Mouse (Mus musculus): ENCODE measurements around the gene Rerg. TPM values are rescaled to one million over a fixed set of nuclear protein-coding genes. Genes with fewer than 3 reads are reported as not detected.
"Not testable (repeated sequence)": the region's sequence is repeated elsewhere in the genome, so short reads cannot be mapped to it uniquely, and the experiment has no call there.

Rerg gene
- total RNA-seq, 2 experiments from 2014 or later, result 2.1 to 4.4 TPM

DNA sequence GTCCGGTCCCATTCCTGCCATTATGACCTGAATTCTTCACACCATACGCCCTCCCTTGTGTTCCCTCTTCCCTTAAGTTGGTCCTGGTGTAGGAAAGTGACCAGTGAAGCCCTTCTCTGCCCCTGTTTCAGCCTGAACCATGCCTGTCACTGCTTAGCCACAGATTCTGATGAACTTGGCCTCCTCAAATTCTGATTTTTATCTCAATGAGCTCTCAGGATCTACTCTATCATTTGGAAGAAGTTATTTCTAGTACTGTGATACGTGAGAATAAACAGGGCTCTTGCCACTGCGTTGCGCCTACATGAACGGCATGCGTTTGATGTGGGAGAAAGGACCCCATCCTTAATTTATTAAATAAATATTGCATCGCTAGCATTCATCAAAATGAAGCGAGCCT lies 117.3 kb downstream of the Rerg start:
- DNase-seq, result no peak
- intact Hi-C loops (cut with DNase I; ENCODE audit: low total_unique reads), result no loop called here

DNA sequence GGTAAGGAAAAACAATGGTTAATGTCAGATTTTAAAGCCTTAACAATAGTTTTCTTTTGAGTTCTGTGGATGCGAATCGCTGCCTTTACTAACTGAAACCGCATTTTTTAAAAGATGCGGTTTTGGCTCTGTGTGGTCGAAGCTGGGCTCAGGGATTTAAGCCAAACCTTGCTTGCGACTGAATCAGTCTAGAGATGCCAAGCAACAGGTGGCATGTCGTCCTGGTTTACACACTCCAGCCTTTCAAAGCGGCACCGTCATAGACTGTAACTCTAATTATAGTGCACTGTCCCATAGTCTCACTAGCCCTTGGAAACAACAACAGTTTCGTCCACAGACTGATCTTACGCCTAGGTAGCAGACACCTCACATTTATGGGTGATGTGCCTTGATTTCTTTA lies 123.3 kb downstream of the Rerg start:
- DNase-seq, result no peak
- intact Hi-C loops (cut with DNase I; ENCODE audit: low total_unique reads), result no loop called here

- intact Hi-C loops (cut with DNase I; ENCODE audit: low total_unique reads), result no loop called here
Observed at GRCm38 (mm10) chr6:137045011-137045504, 125.2 kb downstream of the Rerg start.

DNA sequence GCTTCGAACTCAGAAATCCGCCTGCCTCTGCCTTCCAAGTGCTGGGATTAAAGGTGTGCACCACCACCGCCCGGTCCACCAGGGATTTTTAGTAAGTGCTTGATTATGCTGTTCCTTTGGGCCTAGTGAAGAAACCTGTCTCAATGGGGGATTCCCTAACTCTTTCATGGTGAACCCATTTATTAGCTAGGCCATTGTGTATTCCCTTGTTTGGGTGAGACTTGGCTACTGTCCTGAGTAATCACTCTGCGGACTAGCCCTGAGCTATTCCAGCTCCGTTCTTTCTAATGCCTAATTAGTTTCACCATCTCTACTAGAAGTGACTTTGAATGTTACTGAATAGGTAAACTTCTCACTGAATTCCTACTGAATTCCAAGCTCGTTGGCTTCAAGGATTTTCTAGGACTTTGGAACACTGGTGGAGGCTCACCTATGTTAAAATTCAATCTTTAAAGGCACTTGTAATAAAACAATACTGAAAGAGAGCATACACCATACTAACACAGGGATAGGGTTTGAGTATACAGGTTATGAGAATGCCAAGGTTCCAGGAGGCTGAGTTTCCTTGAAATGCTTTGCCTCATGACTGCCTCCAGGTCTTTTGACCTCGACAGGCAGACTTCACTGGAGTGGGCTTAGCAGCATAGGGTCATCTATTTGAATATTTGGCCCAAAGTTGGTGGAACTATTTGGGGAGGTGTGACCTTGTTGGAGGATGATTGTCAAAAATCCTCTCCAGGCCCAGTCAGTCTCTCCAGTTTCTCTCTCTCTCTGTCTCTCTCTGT lies 134.5 kb downstream of the Rerg start:
- DNase-seq; intact Hi-C loops (cut with DNase I; ENCODE audit: low total_unique reads): not testable (repeated sequence)

More at GRCm38 (mm10) chr6:137045011-137045504, 125.2 kb downstream of the Rerg start:
- no peak for DNase-seq

- intact Hi-C loops (cut with DNase I; ENCODE audit: low total_unique reads), result no loop called here
- no peak for DNase-seq
Observed at GRCm38 (mm10) chr6:137030611-137031097, 139.6 kb downstream of the Rerg start.

GRCm38 (mm10) chr6:137029931-137030610 lies 140.2 kb downstream of the Rerg start:
- intact Hi-C loops (cut with DNase I; ENCODE audit: low total_unique reads), result no loop called here
- DNase-seq, result no peak

- intact Hi-C loops (cut with DNase I; ENCODE audit: low total_unique reads), result no loop called here
- DNase-seq, result peak; percentile 6
Observed at GRCm38 (mm10) chr6:137025461-137025860, 144.8 kb downstream of the Rerg start.

GRCm38 (mm10) chr6:137024541-137024940 lies 145.8 kb downstream of the Rerg start:
- intact Hi-C loops (cut with DNase I; ENCODE audit: low total_unique reads), result no loop called here
- DNase-seq, result no peak

GRCm38 (mm10) chr6:137017216-137017973 lies 152.9 kb downstream of the Rerg start:
- intact Hi-C loops (cut with DNase I; ENCODE audit: low total_unique reads), result no loop called here
- DNase-seq, result no peak

DNA sequence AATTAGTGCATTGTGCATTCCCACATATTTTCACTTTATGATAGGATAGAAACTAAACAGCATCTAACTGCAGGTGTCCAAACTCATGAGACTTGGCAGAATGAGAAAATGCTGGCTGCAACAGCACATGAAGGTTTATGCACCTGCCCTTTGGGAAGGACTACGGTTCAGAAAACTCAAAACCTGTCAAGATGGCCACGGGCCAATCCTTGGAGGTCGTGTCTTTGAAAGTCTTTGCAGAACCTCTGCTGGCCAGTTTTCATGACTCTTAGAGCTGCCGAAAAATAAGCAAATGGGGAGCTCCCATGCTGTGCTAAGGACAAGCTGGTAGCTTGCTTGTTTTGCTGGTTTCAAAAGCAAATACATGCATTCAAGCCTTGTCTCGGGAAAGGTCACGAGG lies 156.0 kb downstream of the Rerg start:
- intact Hi-C loops (cut with DNase I; ENCODE audit: low total_unique reads), result no loop called here
- DNase-seq, result no peak

DNA sequence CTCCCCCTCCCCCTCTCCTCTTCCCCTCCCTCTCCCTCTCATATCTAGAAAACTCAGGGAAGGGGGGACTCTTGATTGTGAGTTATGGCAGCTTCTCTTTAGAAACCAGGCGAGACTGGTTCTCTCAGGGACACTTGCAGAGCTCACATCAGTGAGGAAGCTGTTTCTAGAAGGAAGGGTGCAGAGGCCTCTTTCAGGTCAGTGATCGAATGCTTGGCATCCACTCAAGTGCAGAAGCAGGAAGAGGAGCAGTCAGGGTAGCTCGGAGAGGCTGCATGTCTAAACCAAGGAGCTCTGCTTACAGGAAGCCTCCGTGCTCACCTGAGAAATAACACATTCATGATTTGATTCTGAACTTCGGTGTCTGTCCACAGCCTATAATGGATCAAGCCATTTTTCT lies 159.1 kb downstream of the Rerg start:
- intact Hi-C loops (cut with DNase I; ENCODE audit: low total_unique reads), result no loop called here
- no peak for DNase-seq

Other genes with a start within 250 kb of the Rerg start
- not detected for gene Erp27, start 248.3 kb downstream of the Rerg start, total RNA-seq (2021)
- gene Pde6h, start 246.7 kb downstream of the Rerg start, total RNA-seq (2021), result not detected
- 10 to 100 TPM; 15.2 to 15.3 TPM for gene Arhgdib, start 228.6 kb downstream of the Rerg start, total RNA-seq (2021)
- gene Ptpro, start 81.8 kb upstream of the Rerg start, total RNA-seq (2021), result under 1 TPM; 0.74 to 0.95 TPM